Mouse (Mus musculus) cortical plate, adult 2 months (tissue): ENCODE measurements around the gene Smim7.

ENCODE experiments used
- CTCF ChIP-seq: fragments of 200-500 bp; IDR thresholded peaks from 2 replicates; pipeline ENCODE4 v1.5.1; 2011; ENCODE audit warnings: mild to moderate bottlenecking, control low read depth, low read length; ENCODE audit not compliant: insufficient read depth; ENCODE audit errors: extremely low read depth
- POLR2A ChIP-seq: fragments of 200-500 bp; IDR thresholded peaks from 2 replicates; pipeline ENCODE4 v1.6.1; 2011; ENCODE audit warnings: mild to moderate bottlenecking, low read length, control low read depth; ENCODE audit not compliant: insufficient read depth; ENCODE audit errors: extremely low read depth

GRCm38 (mm10) chr8:72584390-72584789, 13.5 kb upstream of the Smim7 start:
- TF ChIP-seq CTCF (no peak), POLR2A (no peak)
